Mouse (Mus musculus): ENCODE results near the gene Gm17651.

Gene Gm17651

GRCm38 (mm10) chr3:97680631-97681320 is 6.3 kb upstream of the Gm17651 start:
- intact Hi-C loops (cut with DNase I), result no loop called here

- intact Hi-C loops (cut with DNase I), result no loop called here
These were observed 3.9 kb upstream of the Gm17651 start for GRCm38 (mm10) chr3:97678416-97678815.

- intact Hi-C loops (cut with DNase I), result no loop called here
These were observed 1.6 kb upstream of the Gm17651 start for GRCm38 (mm10) chr3:97676126-97676525.

- intact Hi-C loops (cut with DNase I), result no loop called here
These were observed 7.3 kb downstream of the Gm17651 start for GRCm38 (mm10) chr3:97667093-97667675.

- intact Hi-C loops (cut with DNase I), result no loop called here
These were observed 8.3 kb downstream of the Gm17651 start for GRCm38 (mm10) chr3:97666154-97666553.

- intact Hi-C loops (cut with DNase I), result no loop called here
These were observed 9.0 kb downstream of the Gm17651 start for GRCm38 (mm10) chr3:97665525-97665924.

- intact Hi-C loops (cut with DNase I), result no loop called here
These were observed 13.3 kb downstream of the Gm17651 start for GRCm38 (mm10) chr3:97661206-97661605.

GRCm38 (mm10) chr3:97659746-97660145 is 14.7 kb downstream of the Gm17651 start:
- intact Hi-C loops (cut with DNase I), result loop anchor here (5.0 kb wide), 1 partner anchor 47 kb away; the partner anchor contains the start of gene Chd1l

- intact Hi-C loops (cut with DNase I), result loop anchor here (5.0 kb wide), 1 partner anchor 46 kb away; the partner anchor contains the start of gene Chd1l
These were observed 15.9 kb downstream of the Gm17651 start for GRCm38 (mm10) chr3:97658426-97659193.

- intact Hi-C loops (cut with DNase I), result loop anchor here (5.0 kb wide), 1 partner anchor 46 kb away; the partner anchor contains the start of gene Chd1l
These were observed 16.7 kb downstream of the Gm17651 start, which contains the start of gene Prkab2 for GRCm38 (mm10) chr3:97657655-97658411. Prkab2 (plus strand) TSS chr3:97658193.

GRCm38 (mm10) chr3:97654901-97655300 is 19.6 kb downstream of the Gm17651 start:
- intact Hi-C loops (cut with DNase I), result loop anchor here (5.0 kb wide), 1 partner anchor 43 kb away; the partner anchor contains the start of gene Chd1l

- intact Hi-C loops (cut with DNase I), result no loop called here
These were observed 20.7 kb downstream of the Gm17651 start for GRCm38 (mm10) chr3:97653781-97654180.

GRCm38 (mm10) chr3:97651604-97652003 is 22.9 kb downstream of the Gm17651 start:
- intact Hi-C loops (cut with DNase I), result no loop called here

GRCm38 (mm10) chr3:97649469-97649868 is 25.0 kb downstream of the Gm17651 start:
- intact Hi-C loops (cut with DNase I), result no loop called here

GRCm38 (mm10) chr3:97649022-97649421 is 25.5 kb downstream of the Gm17651 start:
- intact Hi-C loops (cut with DNase I), result no loop called here

- intact Hi-C loops (cut with DNase I), result no loop called here
These were observed 26.0 kb downstream of the Gm17651 start for GRCm38 (mm10) chr3:97648518-97648917.

- intact Hi-C loops (cut with DNase I), result no loop called here
These were observed 32.5 kb downstream of the Gm17651 start for GRCm38 (mm10) chr3:97642001-97642400.

- intact Hi-C loops (cut with DNase I), result no loop called here
These were observed 33.1 kb downstream of the Gm17651 start for GRCm38 (mm10) chr3:97641396-97641795.

- intact Hi-C loops (cut with DNase I), result no loop called here
These were observed 40.2 kb downstream of the Gm17651 start for GRCm38 (mm10) chr3:97634288-97634761.

GRCm38 (mm10) chr3:97633456-97633855 is 41.0 kb downstream of the Gm17651 start:
- intact Hi-C loops (cut with DNase I), result no loop called here

- intact Hi-C loops (cut with DNase I), result no loop called here
These were observed 43.1 kb downstream of the Gm17651 start for GRCm38 (mm10) chr3:97631258-97631860.
